Mouse (Mus musculus): ENCODE measurements around the gene Tut4.
A peak's percentile ranks its signal among the peaks of the same experiment; 100 is the strongest.

Tut4 gene

GRCm38 (mm10) chr4:108503023-108503422 lies 43.8 kb downstream of the Tut4 start:
- DNase-seq (ENCODE audit: low read depth), result no peak

GRCm38 (mm10) chr4:108539701-108540100 lies 80.5 kb downstream of the Tut4 start:
- DNase-seq (ENCODE audit: low read depth), result no peak

GRCm38 (mm10) chr4:108565026-108565425 lies 105.8 kb downstream of the Tut4 start:
- DNase-seq (ENCODE audit: low read depth), result no peak

GRCm38 (mm10) chr4:108572644-108573043 lies 113.4 kb downstream of the Tut4 start:
- no peak for DNase-seq (ENCODE audit: low read depth)

GRCm38 (mm10) chr4:108578840-108579742 lies 119.9 kb downstream of the Tut4 start, which contains the start of the genes Prpf38a and Orc1:
Gene Prpf38a (minus strand): TSS chr4:108579336.
Gene Orc1 (plus strand): TSS chr4:108579423.
- peak; percentile 96 for DNase-seq (ENCODE audit: low read depth)

GRCm38 (mm10) chr4:108579743-108580411 lies 120.7 kb downstream of the Tut4 start:
- DNase-seq (ENCODE audit: low read depth), result no peak

GRCm38 (mm10) chr4:108593376-108593775 lies 134.2 kb downstream of the Tut4 start:
- DNase-seq (ENCODE audit: low read depth), result no peak

- DNase-seq (ENCODE audit: low read depth), result no peak
Measured at GRCm38 (mm10) chr4:108595785-108596184, 136.6 kb downstream of the Tut4 start.

GRCm38 (mm10) chr4:108598306-108598705 lies 139.1 kb downstream of the Tut4 start:
- DNase-seq (ENCODE audit: low read depth), result no peak

GRCm38 (mm10) chr4:108601870-108602269 lies 142.6 kb downstream of the Tut4 start:
- no peak for DNase-seq (ENCODE audit: low read depth)

- peak; percentile 10 for DNase-seq (ENCODE audit: low read depth)
Measured at GRCm38 (mm10) chr4:108608651-108609050, 149.4 kb downstream of the Tut4 start.

All from fibroblast of lung, adult 2 months (primary cell).